Mouse (Mus musculus): ENCODE results near the gene Pepd. TPM values are rescaled to one million over a fixed set of nuclear protein-coding genes. Genes with fewer than 3 reads are reported as not detected.

The Pepd gene
- polyA plus RNA-seq, 1 experiment from 2014 or later, result 150 TPM

GRCm38 (mm10) chr7:34888891-34889290 is 23.3 kb upstream of the Pepd start:
- ATAC-seq (replicated peaks; ENCODE audit: low FRiP score, low read depth), result no peak
- Histone ChIP-seq H3K4me2 (ENCODE audit: low read length) (no peak overlapping the region), H3K4me3 (replicated peaks; ENCODE audit: low read depth, low read length) (no peak overlapping the region), H3K9ac (ENCODE audit: low read depth, low read length) (no peak overlapping the region), H3K4me1 (replicated peaks; ENCODE audit: insufficient read depth, low read length) (no peaks in the 10 kb centered on the region), H3K9me3 (replicated peaks; ENCODE audit: low read length) (no peaks in the 10 kb centered on the region), H3K27ac (no peak overlapping the region), H3K36me3 (ENCODE audit: insufficient read depth, low read length) (no peaks in the 10 kb centered on the region), H3K27me3 (ENCODE audit: insufficient read depth, low read length) (no peaks in the 10 kb centered on the region)
- no peak for DNase-seq (ENCODE audit: low spot score)
- 54% methylated on average over 12 of the region's 12 CpGs for WGBS
- no peak for TF ChIP-seq CTCF (IDR thresholded peaks at IDR 0.05; ENCODE audit: low read depth)

- no peak; the same call in 1 of the 2 replicates for TF ChIP-seq CTCF (IDR thresholded peaks at IDR 0.05; ENCODE audit: low read depth)
- H3K9ac ChIP-seq (ENCODE audit: low read depth, low read length), result no peak overlapping the region
- no peak overlapping the region for H3K4me3 ChIP-seq (replicated peaks; ENCODE audit: low read depth, low read length)
- H3K36me3 ChIP-seq (ENCODE audit: insufficient read depth, low read length), result no peaks in the 10 kb centered on the region
- no peak overlapping the region for H3K27ac ChIP-seq
- H3K9me3 ChIP-seq (replicated peaks; ENCODE audit: low read length), result no peaks in the 10 kb centered on the region
- WGBS, result 100% methylated on average over 1 of the region's 1 CpGs
- H3K4me1 ChIP-seq (replicated peaks; ENCODE audit: insufficient read depth, low read length), result 0 out of 2 replicates have a peak, but pooled peaks cover 5% of the 10 kb centered on the region
- no peak overlapping the region for H3K4me2 ChIP-seq (ENCODE audit: low read length)
- ATAC-seq (replicated peaks; ENCODE audit: low FRiP score, low read depth) (no peak), DNase-seq (ENCODE audit: low spot score) (no peak)
- H3K27me3 ChIP-seq (ENCODE audit: insufficient read depth, low read length), result no peaks in the 10 kb centered on the region
These were observed 19.3 kb upstream of the Pepd start for GRCm38 (mm10) chr7:34892845-34893244.

GRCm38 (mm10) chr7:34896461-34896860 is 15.7 kb upstream of the Pepd start:
- no peaks in the 10 kb centered on the region for H3K27me3 ChIP-seq (ENCODE audit: insufficient read depth, low read length)
- H3K4me1 ChIP-seq (replicated peaks; ENCODE audit: insufficient read depth, low read length), result 0 out of 2 replicates have a peak, but pooled peaks cover 5% of the 10 kb centered on the region
- no peak for TF ChIP-seq CTCF (IDR thresholded peaks at IDR 0.05; ENCODE audit: low read depth)
- no peak overlapping the region for H3K4me2 ChIP-seq (ENCODE audit: low read length)
- H3K9ac ChIP-seq (ENCODE audit: low read depth, low read length), result no peak overlapping the region
- no peak for ATAC-seq (replicated peaks; ENCODE audit: low FRiP score, low read depth)
- no peak for DNase-seq (ENCODE audit: low spot score)
- H3K4me3 ChIP-seq (replicated peaks; ENCODE audit: low read depth, low read length), result no peak overlapping the region
- H3K9me3 ChIP-seq (replicated peaks; ENCODE audit: low read length), result no peaks in the 10 kb centered on the region
- no peaks in the 10 kb centered on the region for H3K36me3 ChIP-seq (ENCODE audit: insufficient read depth, low read length)
- H3K27ac ChIP-seq, result no peak overlapping the region
- 82% methylated on average over 4 of the region's 4 CpGs for WGBS

- H3K27ac ChIP-seq, result no peak overlapping the region
- no peak overlapping the region for H3K4me2 ChIP-seq (ENCODE audit: low read length)
- H3K4me1 ChIP-seq (replicated peaks; ENCODE audit: insufficient read depth, low read length), result 0 out of 2 replicates have a peak, but pooled peaks cover 5% of the 10 kb centered on the region
- H3K36me3 ChIP-seq (ENCODE audit: insufficient read depth, low read length), result no peaks in the 10 kb centered on the region
- H3K9me3 ChIP-seq (replicated peaks; ENCODE audit: low read length), result no peaks in the 10 kb centered on the region
- no peak overlapping the region for H3K4me3 ChIP-seq (replicated peaks; ENCODE audit: low read depth, low read length)
- H3K9ac ChIP-seq (ENCODE audit: low read depth, low read length), result no peak overlapping the region
- no peak for TF ChIP-seq CTCF (IDR thresholded peaks at IDR 0.05; ENCODE audit: low read depth)
- DNase-seq (ENCODE audit: low spot score) (no peak), ATAC-seq (replicated peaks; ENCODE audit: low FRiP score, low read depth) (no peak)
- 5% methylated on average over 1 of the region's 1 CpGs for WGBS
- no peaks in the 10 kb centered on the region for H3K27me3 ChIP-seq (ENCODE audit: insufficient read depth, low read length)
These were observed 15.1 kb upstream of the Pepd start for GRCm38 (mm10) chr7:34897058-34897457.

- Histone ChIP-seq H3K27ac (0 out of 2 replicates have a peak overlapping the region, but pooled peaks have one; percentile 14), H3K9ac (ENCODE audit: low read depth, low read length) (no peak overlapping the region), H3K4me3 (replicated peaks; ENCODE audit: low read depth, low read length) (no peak overlapping the region), H3K4me1 (replicated peaks; ENCODE audit: insufficient read depth, low read length) (0 out of 2 replicates have a peak, but pooled peaks cover 9% of the 10 kb centered on the region), H3K9me3 (replicated peaks; ENCODE audit: low read length) (no peaks in the 10 kb centered on the region), H3K36me3 (ENCODE audit: insufficient read depth, low read length) (no peaks in the 10 kb centered on the region), H3K4me2 (ENCODE audit: low read length) (no peak overlapping the region), H3K27me3 (ENCODE audit: insufficient read depth, low read length) (no peaks in the 10 kb centered on the region)
- peak; percentile 56 for ATAC-seq (replicated peaks; ENCODE audit: low FRiP score, low read depth)
- TF ChIP-seq CTCF (IDR thresholded peaks at IDR 0.05; ENCODE audit: low read depth), result 0 out of 2 replicates have a peak, but pooled peaks have one; percentile 9
- peak; percentile 85 for DNase-seq (ENCODE audit: low spot score)
- 20% methylated on average over 24 of the region's 24 CpGs for WGBS
These were observed 1.8 kb upstream of the Pepd start for GRCm38 (mm10) chr7:34910096-34911066.

GRCm38 (mm10) chr7:34913956-34914355 is 1.8 kb downstream of the Pepd start:
- Histone ChIP-seq H3K9me3 (replicated peaks; ENCODE audit: low read length) (no peaks in the 10 kb centered on the region), H3K36me3 (ENCODE audit: insufficient read depth, low read length) (no peaks in the 10 kb centered on the region), H3K4me2 (ENCODE audit: low read length) (no peak overlapping the region), H3K27me3 (ENCODE audit: insufficient read depth, low read length) (no peaks in the 10 kb centered on the region), H3K4me1 (replicated peaks; ENCODE audit: insufficient read depth, low read length) (peaks cover 17% of the 10 kb centered on the region; the same call in 1 of the 2 replicates), H3K9ac (ENCODE audit: low read depth, low read length) (no peak overlapping the region), H3K27ac (no peak overlapping the region), H3K4me3 (replicated peaks; ENCODE audit: low read depth, low read length) (no peak overlapping the region)
- DNase-seq (ENCODE audit: low spot score), result no peak
- no peak for TF ChIP-seq CTCF (IDR thresholded peaks at IDR 0.05; ENCODE audit: low read depth)
- ATAC-seq (replicated peaks; ENCODE audit: low FRiP score, low read depth), result no peak
- 81% methylated on average over 9 of the region's 9 CpGs for WGBS
